Mouse (Mus musculus): Measurements from ENCODE around the gene Nav2.

Gene Nav2

GRCm38 (mm10) chr7:49635074-49635621, 726.6 kb downstream of the Nav2 start:
- in situ Hi-C loops (cut with MseI, MboI) = no loop called here

- in situ Hi-C loops (cut with MseI, MboI) = no loop called here
Observed at GRCm38 (mm10) chr7:49635971-49636370, 727.5 kb downstream of the Nav2 start.

- in situ Hi-C loops (cut with MseI, MboI) = no loop called here
Observed at GRCm38 (mm10) chr7:49636491-49637115, 728.1 kb downstream of the Nav2 start, which contains the start of gene Dbx1. Dbx1 (minus strand) TSS chr7:49636849.

- in situ Hi-C loops (cut with MseI, MboI) = no loop called here
Observed at GRCm38 (mm10) chr7:49637281-49637680, 728.8 kb downstream of the Nav2 start.

- in situ Hi-C loops (cut with MseI, MboI) = no loop called here
Observed at GRCm38 (mm10) chr7:49637851-49638663, 729.5 kb downstream of the Nav2 start.

GRCm38 (mm10) chr7:49638941-49639776, 730.6 kb downstream of the Nav2 start:
- in situ Hi-C loops (cut with MseI, MboI) = no loop called here

GRCm38 (mm10) chr7:49639864-49640708, 731.6 kb downstream of the Nav2 start:
- in situ Hi-C loops (cut with MseI, MboI) = no loop called here

- in situ Hi-C loops (cut with MseI, MboI) = no loop called here
Observed at GRCm38 (mm10) chr7:49640709-49641305, 732.3 kb downstream of the Nav2 start.

Data from mouse trophoblast stem cell (cell line).